Mouse (Mus musculus) cerebellum, adult 2 months (tissue): Measurements from ENCODE around the gene Tcf7l2.

Experiments
- CTCF ChIP-seq: fragments of 200-500 bp; IDR thresholded peaks from 2 replicates; pipeline ENCODE4 v1.5.1; 2011; ENCODE audit warnings: low read depth, mild to moderate bottlenecking, control low read depth, low read length, moderate library complexity, borderline replicate concordance; ENCODE audit not compliant: insufficient read depth
- POLR2A ChIP-seq: fragments of 200-500 bp; IDR thresholded peaks from 2 replicates; pipeline ENCODE4 v1.6.1; 2011; ENCODE audit warnings: low read length, control low read depth, borderline replicate concordance; ENCODE audit not compliant: insufficient read depth

DNA sequence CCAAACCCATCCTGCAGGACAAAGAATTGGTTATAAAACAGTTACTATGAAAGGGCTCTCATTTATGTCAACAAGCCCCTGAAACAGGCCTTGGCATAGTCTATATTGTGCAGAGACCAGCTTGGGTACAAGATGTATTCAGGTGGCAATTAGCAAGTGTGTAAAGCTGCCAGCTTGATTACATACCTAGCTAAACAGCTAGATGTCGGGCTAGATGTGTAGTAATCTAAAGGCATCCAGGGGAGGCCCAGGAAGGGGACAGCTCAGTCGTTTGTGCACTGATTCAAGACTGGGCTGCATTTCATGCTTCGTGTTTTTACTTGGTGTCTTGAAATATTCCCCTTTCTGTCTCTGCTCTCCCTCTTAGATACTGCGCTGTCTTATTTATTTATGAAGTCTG, 1.9 kb upstream of the Tcf7l2 start:
- no peak for TF ChIP-seq POLR2A
- TF ChIP-seq CTCF, result no peak
